Mouse (Mus musculus): Measurements from ENCODE around the gene Aplnr. TPM values are rescaled to one million over a fixed set of nuclear protein-coding genes. Genes with fewer than 3 reads are reported as not detected.
A peak's percentile ranks its signal among the peaks of the same experiment; 100 is the strongest.

Aplnr gene
- polyA plus RNA-seq, 1 experiment: not detected

DNA sequence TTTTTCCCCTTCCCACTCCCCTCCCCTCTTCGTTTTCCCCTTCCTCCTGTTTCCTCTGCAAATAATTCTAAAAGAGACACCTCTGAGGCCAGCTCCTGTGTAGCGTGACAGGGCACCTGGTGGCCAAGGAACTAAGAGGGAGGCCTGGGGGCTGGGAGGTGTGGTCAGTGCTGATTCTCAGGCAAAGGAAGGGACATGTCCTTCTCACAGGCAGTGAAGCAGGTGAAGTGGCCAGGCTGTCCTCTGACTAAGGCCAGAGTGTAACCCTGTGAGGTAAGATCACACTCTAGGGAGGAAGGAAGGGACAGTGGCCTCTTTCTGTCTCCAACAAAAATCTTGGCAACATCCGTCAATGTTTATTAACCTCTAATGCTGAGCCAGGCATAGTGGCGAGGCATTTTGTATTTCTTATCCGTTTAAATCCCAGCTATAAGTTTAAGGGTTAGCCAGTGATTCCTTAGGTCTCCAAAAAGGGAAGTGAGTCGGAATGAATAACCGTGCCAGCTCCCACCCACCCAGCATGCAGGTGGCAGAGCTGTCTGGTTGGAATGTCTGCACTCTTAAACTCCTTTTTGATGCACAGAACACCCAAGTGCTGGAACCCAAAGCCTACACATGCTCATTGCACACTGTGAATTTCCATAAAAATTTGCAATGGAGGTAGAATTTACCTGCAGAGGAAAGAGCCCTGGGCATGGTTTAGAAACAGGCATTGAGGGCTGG lies 29.8 kb upstream of the Aplnr start:
- TF ChIP-seq POLR2A (IDR thresholded peaks at IDR 0.05; ENCODE audit: borderline replicate concordance, low read depth, low read length): no peak
- TF ChIP-seq CTCF (IDR thresholded peaks at IDR 0.05; ENCODE audit: low read depth, low read length): no peak
- no peak overlapping the region for H3K4me3 ChIP-seq (ENCODE audit: insufficient read depth, low read length)
- H3K27ac ChIP-seq (ENCODE audit: insufficient read depth, low read depth, low read length): no peak overlapping the region
- H3K4me1 ChIP-seq (ENCODE audit: control insufficient read depth, insufficient read depth, low read length): no peaks in the 10 kb centered on the region

GRCm38 (mm10) chr2:85106941-85107340 lies 29.1 kb upstream of the Aplnr start:
- TF ChIP-seq CTCF (IDR thresholded peaks at IDR 0.05; ENCODE audit: low read depth, low read length): no peak
- TF ChIP-seq POLR2A (IDR thresholded peaks at IDR 0.05; ENCODE audit: borderline replicate concordance, low read depth, low read length): no peak
- Histone ChIP-seq H3K4me1 (ENCODE audit: control insufficient read depth, insufficient read depth, low read length) (no peaks in the 10 kb centered on the region), H3K4me3 (ENCODE audit: insufficient read depth, low read length) (no peak overlapping the region), H3K27ac (ENCODE audit: insufficient read depth, low read depth, low read length) (no peak overlapping the region)

GRCm38 (mm10) chr2:85110288-85110875 lies 25.6 kb upstream of the Aplnr start:
- TF ChIP-seq CTCF (IDR thresholded peaks at IDR 0.05; ENCODE audit: low read depth, low read length): no peak
- no peak for TF ChIP-seq POLR2A (IDR thresholded peaks at IDR 0.05; ENCODE audit: borderline replicate concordance, low read depth, low read length)
- H3K4me1 ChIP-seq (ENCODE audit: control insufficient read depth, insufficient read depth, low read length): no peaks in the 10 kb centered on the region
- H3K4me3 ChIP-seq (ENCODE audit: insufficient read depth, low read length): no peak overlapping the region
- no peak overlapping the region for H3K27ac ChIP-seq (ENCODE audit: insufficient read depth, low read depth, low read length)

- Histone ChIP-seq H3K4me3 (ENCODE audit: insufficient read depth, low read length) (no peak overlapping the region), H3K27ac (ENCODE audit: insufficient read depth, low read depth, low read length) (no peak overlapping the region), H3K4me1 (ENCODE audit: control insufficient read depth, insufficient read depth, low read length) (no peaks in the 10 kb centered on the region)
- TF ChIP-seq POLR2A (IDR thresholded peaks at IDR 0.05; ENCODE audit: borderline replicate concordance, low read depth, low read length): no peak
- no peak for TF ChIP-seq CTCF (IDR thresholded peaks at IDR 0.05; ENCODE audit: low read depth, low read length)
Measured at GRCm38 (mm10) chr2:85123187-85123868, 12.7 kb upstream of the Aplnr start.

DNA sequence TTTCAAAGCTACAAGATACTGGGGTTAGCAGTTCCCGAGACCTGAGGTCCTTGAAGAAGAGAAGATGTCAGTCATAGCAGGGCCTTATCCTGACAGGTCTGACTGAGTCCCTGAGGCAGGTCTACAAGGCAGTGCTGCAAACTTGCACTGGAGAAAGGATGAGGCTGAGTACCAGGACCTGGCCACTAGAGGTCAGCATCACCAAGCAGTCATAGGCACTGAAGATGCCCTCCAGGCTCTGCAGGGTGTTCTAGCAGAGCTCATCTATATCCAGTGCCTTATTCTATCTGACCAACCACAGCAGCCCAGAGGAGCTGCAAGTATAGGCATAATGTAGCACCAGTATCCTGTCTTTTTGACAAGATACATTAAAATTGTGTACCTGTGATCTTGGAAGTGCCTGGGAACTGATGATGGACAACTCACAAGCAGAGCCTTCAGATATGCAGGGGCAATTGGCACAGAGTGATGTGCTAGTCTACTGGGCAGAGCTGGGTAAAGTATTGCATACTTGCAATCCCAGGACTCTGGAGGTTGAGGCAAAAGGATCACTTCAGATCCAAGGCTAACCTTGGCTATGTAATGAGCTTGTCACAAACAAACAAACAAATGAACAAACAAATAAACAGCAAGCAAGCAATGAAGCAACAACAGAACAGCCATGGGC lies 12.0 kb upstream of the Aplnr start:
- H3K27ac ChIP-seq (ENCODE audit: insufficient read depth, low read depth, low read length): no peak overlapping the region
- H3K4me3 ChIP-seq (ENCODE audit: insufficient read depth, low read length): no peak overlapping the region
- H3K4me1 ChIP-seq (ENCODE audit: control insufficient read depth, insufficient read depth, low read length): no peaks in the 10 kb centered on the region
- TF ChIP-seq CTCF (IDR thresholded peaks at IDR 0.05; ENCODE audit: low read depth, low read length) (peak; percentile 51), POLR2A (IDR thresholded peaks at IDR 0.05; ENCODE audit: borderline replicate concordance, low read depth, low read length) (no peak)

DNA sequence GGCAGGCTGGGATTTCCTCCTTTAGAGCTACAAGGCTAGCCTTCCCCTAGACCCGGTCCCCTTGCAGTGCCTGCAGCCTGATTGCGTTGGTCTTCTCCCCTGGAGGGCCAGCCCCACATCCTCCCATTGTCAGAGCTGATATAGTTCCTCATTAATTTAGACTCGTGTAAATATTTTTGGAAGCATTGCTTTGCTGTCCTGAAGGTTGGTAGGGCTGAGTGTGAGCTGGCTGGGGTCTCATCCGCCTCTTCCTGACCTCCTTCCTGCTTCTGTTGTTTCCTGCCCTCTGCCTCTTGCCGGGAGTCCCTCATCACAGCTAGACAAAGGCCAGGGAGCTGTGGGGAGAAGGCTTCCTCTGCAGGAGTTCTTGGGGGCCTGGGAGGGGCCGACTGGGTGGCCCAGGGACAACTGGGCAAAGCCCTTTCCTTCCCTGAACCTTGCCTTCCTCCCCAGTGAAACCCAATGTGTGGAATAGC lies 6.5 kb upstream of the Aplnr start:
- Histone ChIP-seq H3K27ac (ENCODE audit: insufficient read depth, low read depth, low read length) (no peak overlapping the region), H3K4me3 (ENCODE audit: insufficient read depth, low read length) (no peak overlapping the region), H3K4me1 (ENCODE audit: control insufficient read depth, insufficient read depth, low read length) (no peaks in the 10 kb centered on the region)
- TF ChIP-seq CTCF (IDR thresholded peaks at IDR 0.05; ENCODE audit: low read depth, low read length) (no peak), POLR2A (IDR thresholded peaks at IDR 0.05; ENCODE audit: borderline replicate concordance, low read depth, low read length) (no peak)

GRCm38 (mm10) chr2:85131226-85131625 lies 4.8 kb upstream of the Aplnr start:
- TF ChIP-seq CTCF (IDR thresholded peaks at IDR 0.05; ENCODE audit: low read depth, low read length): no peak
- no peak for TF ChIP-seq POLR2A (IDR thresholded peaks at IDR 0.05; ENCODE audit: borderline replicate concordance, low read depth, low read length)
- no peak overlapping the region for H3K27ac ChIP-seq (ENCODE audit: insufficient read depth, low read depth, low read length)
- H3K4me3 ChIP-seq (ENCODE audit: insufficient read depth, low read length): no peak overlapping the region

GRCm38 (mm10) chr2:85131724-85132123 lies 4.3 kb upstream of the Aplnr start:
- H3K4me1 ChIP-seq (ENCODE audit: control insufficient read depth, insufficient read depth, low read length): no peaks in the 10 kb centered on the region
- no peak for TF ChIP-seq POLR2A (IDR thresholded peaks at IDR 0.05; ENCODE audit: borderline replicate concordance, low read depth, low read length)
- no peak for TF ChIP-seq CTCF (IDR thresholded peaks at IDR 0.05; ENCODE audit: low read depth, low read length)
- no peak overlapping the region for H3K4me3 ChIP-seq (ENCODE audit: insufficient read depth, low read length)
- H3K27ac ChIP-seq (ENCODE audit: insufficient read depth, low read depth, low read length): no peak overlapping the region

More at GRCm38 (mm10) chr2:85131226-85131625, 4.8 kb upstream of the Aplnr start:
- H3K4me1 ChIP-seq (ENCODE audit: control insufficient read depth, insufficient read depth, low read length): no peaks in the 10 kb centered on the region

DNA sequence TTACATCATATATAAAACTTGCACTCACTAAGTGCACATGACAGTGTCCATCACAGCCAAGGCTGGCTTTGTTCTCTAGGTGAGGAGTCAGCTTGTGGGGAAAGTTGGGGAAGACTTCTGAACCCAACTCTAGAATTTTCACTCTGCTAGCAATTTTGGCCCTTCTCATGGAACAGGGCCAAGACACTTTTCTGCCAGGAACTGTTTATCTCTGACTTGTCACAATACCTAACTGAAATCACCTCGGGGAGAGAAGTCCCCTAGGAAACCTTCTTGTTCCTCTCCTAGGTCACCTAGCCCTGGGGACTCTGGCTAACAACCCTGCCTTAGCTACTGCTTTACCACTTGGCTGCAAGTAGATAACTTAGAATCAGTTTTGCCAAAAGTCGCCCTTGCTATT lies 3.8 kb upstream of the Aplnr start:
- no peaks in the 10 kb centered on the region for H3K4me1 ChIP-seq (ENCODE audit: control insufficient read depth, insufficient read depth, low read length)
- TF ChIP-seq POLR2A (IDR thresholded peaks at IDR 0.05; ENCODE audit: borderline replicate concordance, low read depth, low read length) (no peak), CTCF (IDR thresholded peaks at IDR 0.05; ENCODE audit: low read depth, low read length) (no peak)
- no peak overlapping the region for H3K4me3 ChIP-seq (ENCODE audit: insufficient read depth, low read length)
- no peak overlapping the region for H3K27ac ChIP-seq (ENCODE audit: insufficient read depth, low read depth, low read length)

Data from bone marrow macrophage, adult 2 months (primary cell).